Mouse (Mus musculus): Measurements from ENCODE around the gene Eps15.

Gene Eps15

DNA sequence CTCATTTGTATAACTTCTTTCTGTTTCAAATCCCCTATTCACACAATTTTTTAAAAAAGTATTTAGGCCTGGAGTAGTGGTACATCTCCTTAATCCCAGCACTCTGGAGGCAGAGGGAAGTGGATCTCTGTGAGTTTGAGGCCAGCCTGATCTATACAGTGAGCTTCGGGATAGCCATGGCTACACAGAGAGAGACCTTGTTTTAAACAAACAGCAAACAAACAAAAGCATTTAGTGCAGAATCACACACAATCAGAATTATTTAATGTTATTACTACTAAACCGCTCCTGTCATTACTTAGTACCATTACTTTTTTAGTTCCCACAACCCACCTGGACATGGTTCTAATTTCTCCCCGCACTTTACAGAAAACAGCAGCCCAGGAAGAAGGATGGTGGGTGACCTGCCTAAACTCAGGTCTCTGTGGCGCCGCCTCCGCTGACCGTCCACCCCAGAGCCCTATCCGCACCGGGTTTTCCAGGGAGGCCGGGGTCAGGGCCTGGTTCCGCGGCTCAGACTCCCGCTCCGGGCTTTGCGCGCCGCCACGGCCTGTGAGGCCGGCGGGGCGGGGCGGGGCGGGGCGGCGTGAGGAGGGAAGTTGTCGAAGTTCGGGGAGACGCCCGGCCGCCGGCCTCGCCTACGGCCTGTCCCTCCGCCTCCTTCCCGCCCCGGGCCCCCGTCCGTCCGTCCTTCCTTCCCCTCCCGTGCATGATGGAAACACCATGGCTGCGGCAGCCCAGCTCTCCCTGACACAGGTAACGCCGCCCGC is at the start of gene Eps15:
Gene Eps15, plus strand, starts transcription at position 580 of the 770 bp plus-strand sequence.
- peak; percentile 93 for DNase-seq (ENCODE audit: low read depth, low spot score)

DNA sequence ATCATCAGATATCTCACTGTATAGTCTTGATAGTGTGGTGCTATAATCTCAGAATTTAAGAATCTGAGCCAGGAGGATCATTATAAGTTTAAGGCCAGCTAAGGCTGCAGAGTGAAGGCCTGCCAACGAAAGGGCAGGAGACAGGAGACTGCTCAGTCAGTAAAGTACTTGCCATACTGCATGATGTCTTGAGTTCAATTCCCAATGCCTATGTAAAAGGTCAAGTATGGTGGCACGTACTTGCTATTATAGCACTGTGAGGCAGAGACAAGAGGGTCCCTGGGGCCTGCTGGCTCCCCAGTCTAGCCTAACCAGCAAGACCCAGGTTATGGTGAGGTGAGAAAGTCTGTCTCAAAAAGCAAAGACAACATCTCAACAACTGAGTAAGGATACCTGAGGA is 45.9 kb upstream of the Eps15 start, which contains the start of gene Calr4:
Gene Calr4, plus strand, starts transcription at position 301 of the 400 bp plus-strand sequence.
- no peak for DNase-seq (ENCODE audit: low read depth, low spot score)

DNA sequence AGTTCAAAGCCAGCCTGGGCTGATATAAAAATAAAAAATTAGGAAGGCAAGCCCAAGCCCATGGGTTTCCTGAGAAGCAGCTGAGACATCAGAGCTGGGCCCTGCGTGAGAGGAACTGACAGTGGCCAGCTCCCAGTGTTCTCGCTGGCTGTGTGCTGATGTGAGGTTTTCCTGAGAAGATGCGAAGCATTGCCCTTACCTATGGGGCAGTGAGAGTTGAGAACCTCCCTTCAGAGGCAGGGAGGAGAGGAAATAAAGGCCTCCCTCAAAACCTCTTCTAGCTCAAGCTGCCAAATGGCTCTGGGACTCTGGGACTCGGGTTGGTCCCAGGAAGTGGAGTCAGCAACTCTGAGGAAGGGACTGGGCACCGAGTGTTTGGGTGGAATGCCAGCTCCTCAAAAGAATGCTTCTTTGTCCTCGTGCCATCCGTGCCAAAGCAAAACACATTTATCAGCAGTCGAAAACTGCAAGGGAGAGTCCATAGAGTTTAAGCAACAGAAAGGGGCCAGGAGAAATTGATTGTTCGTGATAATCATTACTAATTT is 45.2 kb upstream of the Eps15 start:
- DNase-seq (ENCODE audit: low read depth, low spot score), result no peak

DNA sequence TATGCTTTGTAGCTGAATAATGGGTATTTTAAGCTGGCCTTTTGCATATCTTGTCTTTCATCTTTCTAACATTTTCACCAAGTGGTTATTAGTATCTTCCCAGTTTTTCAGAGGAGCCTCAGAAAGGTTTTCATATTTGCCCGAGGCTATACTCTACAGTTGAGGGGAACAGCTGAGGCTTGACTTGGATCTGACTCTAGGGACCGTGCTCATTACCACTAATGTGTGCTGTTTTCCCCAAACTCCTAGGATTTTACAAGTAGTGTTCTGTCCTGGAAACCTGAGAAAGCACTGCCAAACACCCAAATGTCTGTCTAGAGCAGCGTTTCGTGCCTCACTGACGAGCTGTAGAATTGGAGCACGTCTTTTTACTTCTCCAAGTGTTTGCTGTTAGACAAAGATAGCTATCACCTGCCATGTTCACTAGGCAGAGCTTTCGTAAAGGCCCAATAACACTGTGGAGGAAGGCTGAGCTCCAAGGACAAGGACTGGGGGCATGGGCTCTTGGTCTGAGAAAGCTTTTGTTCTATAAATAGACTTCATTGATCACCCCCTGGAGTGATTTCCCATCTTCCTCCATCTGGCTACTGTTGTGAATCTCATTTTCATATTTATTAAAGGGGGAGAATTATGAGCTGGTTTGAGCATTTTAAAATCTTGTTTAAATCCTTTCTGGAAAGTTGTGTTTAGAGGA is 43.7 kb upstream of the Eps15 start:
- DNase-seq (ENCODE audit: low read depth, low spot score), result no peak

DNA sequence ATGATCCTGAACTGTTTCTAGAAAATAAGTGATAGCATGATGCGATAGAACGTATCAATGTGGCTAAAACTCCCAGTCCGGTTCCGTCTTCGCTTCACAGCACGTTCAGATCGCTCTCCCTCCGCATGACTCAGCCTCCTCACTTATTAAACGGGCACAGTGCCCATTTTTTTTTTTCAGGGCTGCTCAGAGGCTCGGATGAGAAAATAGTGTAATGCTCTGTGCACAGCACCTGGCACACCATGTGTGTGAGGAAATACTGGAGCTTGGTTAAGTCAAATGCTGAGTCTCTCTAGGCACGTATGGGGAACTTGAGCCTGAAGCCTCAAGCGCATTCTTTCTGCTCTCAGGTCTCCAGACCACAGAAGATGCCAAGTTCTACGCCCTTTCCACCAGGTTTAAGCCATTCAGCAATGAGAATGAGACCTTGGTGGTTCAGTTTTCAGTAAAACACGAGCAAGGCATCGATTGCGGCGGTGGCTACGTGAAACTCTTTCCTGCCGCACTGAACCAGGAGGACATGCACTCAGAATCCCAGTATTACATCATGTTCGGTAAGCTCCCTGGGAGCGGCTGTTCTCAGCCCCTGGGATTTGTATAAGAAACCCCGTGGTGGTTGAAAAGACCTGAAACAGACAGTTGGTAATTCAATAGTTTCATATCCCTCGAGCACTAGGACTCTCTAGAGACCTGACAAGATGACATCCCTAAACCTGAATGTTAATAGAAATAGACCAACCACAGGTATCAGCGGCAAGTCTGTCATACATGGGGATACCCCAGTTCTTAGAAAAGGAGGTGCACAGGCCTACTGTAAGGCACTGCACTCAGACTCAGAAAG is 41.4 kb upstream of the Eps15 start:
- DNase-seq (ENCODE audit: low read depth, low spot score), result no peak

DNA sequence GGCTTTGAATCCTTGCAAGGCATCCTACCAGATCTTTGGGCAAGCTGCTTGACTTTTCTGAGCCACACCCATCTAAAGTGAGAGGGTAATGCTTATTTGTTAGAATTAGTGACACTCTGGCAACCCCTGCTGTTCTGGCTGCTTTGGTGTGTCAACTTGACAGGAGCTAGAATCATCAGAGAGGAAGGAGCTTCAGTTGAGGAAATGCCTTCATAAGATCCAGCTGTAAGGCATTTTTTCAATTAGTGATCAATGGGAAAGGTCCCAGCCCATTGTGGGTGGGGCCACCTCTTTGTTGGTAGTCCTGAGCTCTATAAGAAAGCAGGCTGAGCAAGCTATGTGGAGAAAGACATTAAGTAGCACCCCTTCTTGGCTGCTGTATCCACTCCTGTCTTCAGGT is 38.8 kb upstream of the Eps15 start:
- no peak for DNase-seq (ENCODE audit: low read depth, low spot score)

DNA sequence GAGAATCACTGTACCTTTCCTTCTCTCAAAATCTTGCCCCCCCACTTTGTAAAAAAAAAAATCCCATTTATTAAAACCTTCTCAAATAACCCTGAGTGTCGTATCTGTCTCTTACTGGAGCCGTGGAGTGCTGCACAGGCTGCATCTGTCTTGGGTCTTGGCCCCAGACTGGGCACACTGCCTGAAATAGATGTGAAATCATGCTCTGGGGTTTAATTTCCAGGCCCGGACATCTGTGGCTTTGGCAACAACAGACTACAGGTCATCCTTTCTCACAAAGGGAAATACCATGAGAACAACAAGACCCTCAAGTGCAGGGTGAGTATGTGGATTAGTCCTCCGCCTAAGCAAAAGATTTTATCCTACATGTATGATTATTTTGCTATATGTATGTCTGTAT is 38.1 kb upstream of the Eps15 start:
- DNase-seq (ENCODE audit: low read depth, low spot score), result no peak

DNA sequence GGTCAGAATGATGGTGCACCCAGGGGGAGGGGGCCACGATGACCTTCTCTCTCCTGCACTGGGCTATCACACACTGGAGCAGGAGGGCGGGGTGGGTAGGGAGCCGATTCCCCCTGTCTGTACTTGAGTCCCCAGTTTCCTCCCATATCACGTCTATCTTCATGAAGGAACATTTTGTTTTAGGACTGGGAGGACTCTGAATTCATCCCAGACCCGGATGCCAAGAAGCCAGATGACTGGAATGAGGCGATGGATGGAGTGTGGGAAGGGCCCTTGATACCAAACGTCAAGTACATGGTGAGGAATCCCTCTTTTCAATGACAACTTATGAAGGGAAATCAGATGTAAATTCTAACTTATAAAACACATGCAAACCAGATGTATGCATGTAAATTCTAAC is 35.6 kb upstream of the Eps15 start:
- DNase-seq (ENCODE audit: low read depth, low spot score), result no peak

DNA sequence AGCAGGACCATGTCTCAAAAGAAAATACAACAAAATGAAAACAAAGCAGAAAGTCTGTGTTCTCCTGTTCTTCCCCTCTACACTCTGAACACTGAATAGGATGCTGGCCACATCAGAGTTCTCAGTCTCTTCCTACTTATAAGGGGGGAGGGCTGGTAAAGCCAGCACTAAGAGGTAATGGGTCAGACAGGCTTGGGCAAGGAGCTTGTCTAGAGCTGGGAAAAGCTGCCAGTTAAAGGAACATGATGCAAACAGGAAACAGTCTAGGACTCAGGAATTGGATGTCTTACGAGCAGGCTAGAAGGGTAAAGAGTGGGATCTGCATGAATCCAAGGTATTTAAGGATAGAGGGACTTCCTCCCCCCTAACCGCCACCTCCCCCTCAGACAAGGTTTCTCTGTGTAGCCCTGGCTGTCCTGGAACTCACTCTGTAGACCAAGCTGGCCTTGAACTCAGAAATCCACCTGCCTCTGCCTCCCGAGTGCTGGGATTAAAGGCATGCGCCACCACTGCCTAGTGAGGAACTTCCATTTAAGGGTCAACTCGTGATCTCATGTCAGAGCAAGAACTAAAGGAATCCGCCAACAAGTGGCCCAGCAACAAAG is 35.0 kb upstream of the Eps15 start:
- no peak for DNase-seq (ENCODE audit: low read depth, low spot score)

DNA sequence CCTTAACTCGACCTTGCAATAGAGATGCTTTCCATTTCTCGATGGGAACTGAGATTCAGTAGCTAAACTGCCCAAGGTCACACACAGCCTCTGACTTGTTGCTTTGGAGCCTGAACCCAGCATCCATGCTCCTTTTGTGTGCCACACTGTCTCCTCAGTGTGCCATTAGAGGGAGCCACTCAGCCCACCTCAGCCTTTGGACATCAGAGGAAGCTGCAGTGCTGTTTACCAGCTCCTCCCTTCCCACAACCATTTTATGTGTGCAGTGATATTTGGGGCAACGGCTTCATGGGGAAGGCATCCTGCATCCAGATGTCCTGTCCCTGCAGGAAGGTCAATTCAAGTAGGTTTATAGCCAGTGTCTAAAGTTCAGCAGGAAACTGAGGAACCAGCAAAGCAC is 28.5 kb upstream of the Eps15 start:
- DNase-seq (ENCODE audit: low read depth, low spot score), result peak; percentile 70

DNA sequence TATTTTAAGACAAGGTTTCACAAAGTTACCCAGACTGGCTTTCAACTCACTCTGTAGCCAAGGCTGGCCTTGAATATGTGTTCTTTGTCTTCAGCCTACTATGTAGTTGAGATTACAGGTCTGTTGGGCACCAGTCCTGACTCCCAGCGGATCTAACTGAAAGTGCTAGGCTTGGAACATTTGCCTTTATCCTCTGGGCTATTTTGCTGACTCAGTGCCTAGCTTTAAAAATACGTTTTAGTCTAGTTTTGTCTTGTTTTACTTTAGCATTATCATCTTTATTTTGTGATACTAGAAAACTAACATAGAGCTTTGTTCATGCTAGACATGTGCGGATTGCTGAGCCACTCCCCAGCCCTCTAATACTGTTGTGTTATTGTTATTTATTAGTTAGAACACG is 27.9 kb upstream of the Eps15 start:
- DNase-seq (ENCODE audit: low read depth, low spot score), result no peak

DNA sequence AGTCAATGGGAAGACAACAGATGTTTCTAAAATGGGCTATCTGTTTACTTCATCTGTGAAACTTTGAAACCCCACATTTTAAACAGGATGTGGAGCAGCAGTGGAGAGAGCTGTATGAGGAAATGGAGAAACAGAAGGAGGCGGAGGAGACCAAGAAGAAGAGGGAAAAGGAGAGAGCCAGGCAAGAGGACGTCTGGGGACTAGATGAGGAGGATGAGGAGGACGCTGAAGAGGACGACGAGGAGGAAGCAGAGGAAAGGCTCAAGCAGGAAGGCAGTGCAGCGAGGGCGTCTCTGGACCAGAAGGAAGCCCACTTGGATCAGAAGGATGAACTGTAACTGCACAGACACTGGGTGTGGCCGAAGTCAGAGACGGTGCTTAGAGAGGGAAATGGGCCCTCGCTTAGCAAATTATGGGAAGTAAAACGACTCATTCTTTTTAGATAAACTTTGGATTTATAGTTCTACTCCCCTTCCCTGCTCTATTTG is 26.4 kb upstream of the Eps15 start:
- DNase-seq (ENCODE audit: low read depth, low spot score), result no peak

DNA sequence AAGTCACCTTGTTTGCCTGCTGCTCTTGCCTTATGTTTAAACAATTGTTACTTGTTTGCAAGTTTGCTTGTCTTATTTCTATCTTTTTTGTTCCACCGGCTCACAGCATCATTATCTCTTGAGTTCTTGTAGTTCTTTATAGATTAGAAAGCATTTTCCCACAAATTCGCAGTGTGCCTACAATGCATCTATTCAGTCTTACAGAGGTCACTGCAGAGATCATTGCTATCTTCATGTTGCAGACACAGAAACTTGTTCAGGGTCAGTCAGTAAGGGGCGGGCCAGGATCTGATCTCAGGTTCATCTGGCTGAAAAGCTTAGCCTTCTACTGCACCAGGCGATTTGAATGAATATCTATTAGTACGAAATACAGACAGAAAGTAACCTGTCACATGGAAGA is 25.6 kb upstream of the Eps15 start:
- no peak for DNase-seq (ENCODE audit: low read depth, low spot score)

DNA sequence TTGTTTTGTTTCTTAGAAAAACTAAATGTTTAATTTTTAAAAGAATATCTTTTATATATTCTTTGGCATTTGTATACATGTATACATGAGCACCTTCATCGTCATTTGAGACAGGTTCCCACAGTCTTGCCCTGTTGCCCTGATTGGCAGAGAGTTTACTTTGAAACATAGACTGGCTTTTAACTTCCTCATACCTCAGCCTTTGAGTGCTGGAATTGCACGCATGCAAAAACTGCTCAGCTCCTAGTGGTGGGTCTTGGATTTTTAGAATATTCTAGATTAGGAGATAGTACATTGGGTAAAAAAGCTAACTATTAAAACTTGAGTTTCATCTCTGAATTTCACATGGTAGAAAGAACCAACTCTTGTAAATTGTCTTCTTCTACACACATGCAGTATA is 24.7 kb upstream of the Eps15 start:
- DNase-seq (ENCODE audit: low read depth, low spot score), result no peak

DNA sequence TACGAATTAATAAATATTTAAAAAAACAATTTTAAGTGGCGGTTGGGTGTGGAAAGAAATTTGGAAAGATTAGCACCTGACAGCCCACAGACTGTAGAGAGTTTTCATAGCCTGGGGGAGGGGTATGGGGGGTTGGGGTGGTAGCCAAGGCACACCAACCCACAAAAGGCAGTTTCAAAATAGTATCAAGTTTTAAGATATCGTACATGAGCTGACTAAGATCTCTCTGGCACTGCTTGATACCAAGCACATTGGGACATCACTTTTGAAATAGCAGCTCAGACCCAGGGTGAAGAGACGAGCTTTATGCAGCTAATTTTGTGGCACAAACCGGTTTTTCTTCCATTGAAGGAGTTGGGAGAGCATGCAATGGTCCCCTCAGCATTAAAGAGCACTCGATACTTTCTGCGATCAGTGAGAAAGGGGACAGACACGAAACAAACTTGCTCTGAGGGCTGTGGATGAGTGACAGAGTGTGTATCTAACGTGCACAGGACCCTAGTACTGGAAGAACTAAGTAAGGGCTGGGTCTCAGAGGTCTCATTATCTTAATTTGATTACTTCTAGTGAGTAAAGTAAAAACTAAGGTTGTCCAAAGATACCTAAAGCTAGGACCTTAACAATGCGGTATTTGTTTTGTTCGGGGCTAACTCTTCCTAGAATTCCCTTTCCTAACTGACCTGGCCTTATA is 24.2 kb upstream of the Eps15 start:
- no peak for DNase-seq (ENCODE audit: low read depth, low spot score)

DNA sequence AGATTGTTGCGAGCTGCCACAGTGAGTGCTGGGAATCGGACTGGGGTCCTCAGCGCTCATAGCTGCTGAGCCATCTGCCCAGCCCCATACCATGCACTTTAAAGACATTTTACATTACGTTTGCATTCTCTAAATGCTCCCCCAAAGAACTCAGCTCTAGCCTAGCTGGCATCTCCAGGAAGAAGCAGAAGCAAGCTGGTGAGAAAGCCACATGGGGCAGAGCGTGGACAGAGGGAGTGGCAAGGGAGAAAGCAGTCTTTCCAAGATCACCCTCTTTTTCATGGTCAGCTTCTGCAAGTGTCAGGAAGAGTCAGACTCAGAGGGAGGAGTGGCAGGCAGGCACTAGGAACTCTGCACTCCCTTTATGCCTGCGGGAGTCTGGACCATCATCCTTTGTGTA is 23.3 kb upstream of the Eps15 start:
- no peak for DNase-seq (ENCODE audit: low read depth, low spot score)

DNA sequence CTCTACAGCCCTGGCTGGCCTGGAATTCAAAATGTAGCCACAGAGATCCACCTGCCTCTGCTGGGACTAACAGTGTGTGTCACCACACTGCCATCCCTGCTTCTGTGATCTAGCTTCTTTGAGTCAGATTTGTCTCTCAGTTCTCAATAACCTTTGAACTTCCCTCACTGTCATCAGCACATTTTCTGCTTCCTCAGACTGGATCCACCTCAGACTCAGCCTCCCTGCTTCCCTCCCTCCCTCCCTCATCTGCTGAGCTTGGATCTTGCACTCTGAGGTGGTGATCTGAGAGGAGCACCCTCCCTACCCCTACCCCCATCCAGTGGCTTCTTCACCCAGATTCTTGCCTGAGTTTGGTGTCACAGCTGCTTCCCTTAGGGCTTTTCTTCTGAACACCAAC is 22.4 kb upstream of the Eps15 start:
- no peak for DNase-seq (ENCODE audit: low read depth, low spot score)

DNA sequence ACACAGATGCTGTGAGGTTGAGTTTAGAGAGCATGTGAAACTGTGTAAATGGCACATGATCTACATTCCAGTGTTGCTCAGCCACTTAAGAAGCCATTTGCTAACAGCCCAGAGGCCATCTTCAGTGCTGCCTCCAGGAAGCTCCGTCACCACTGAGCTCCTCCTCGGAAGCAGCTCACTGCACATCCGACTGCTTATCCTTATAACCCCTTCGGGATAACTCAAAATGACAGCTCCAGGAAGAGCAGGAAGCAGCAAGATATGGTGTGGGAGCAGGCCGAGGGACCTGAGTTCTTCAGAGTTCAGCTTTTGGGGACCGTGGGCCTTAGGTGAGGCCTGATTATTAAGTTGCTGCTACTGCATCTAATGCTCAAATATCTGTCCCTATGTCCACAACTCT is 18.0 kb upstream of the Eps15 start:
- DNase-seq (ENCODE audit: low read depth, low spot score), result no peak

DNA sequence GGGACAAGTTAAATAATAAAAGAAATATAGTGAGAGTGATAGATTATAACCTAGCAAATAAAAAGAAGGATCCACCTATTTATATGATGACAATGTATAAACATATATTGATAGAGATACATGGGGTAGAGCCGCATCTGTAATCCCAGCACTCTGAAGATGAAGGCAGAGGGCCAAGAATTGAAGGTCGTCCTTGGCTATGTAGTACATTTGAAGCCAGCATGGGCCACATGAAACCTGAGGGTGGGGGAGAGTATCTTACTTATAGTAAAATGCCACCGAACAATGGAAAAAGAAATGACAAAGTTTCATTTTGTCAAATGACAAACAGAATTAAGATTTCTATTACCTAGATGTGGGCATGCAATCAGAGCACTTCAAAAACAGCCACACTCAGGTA is 14.0 kb upstream of the Eps15 start:
- no peak for DNase-seq (ENCODE audit: low read depth, low spot score)

DNA sequence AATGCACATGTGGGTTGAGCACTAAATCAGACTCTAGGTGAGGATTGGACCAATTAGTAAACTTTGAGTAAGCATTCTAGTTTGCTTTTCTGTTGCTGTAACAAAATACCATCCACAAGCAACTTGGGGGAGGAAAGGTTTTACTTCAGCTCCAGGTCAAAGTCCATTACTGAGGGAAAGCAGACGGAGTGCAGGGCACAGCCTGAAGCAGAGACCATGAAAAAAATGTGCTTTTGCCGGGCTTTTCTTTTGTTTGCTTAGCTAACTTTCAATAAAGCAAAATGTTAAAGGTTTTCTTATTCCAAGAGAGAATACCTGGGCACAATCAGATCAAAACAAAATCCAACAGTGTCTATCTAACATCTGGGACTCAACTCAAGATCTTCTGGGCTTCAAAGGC is 13.3 kb upstream of the Eps15 start:
- DNase-seq (ENCODE audit: low read depth, low spot score), result no peak

DNA sequence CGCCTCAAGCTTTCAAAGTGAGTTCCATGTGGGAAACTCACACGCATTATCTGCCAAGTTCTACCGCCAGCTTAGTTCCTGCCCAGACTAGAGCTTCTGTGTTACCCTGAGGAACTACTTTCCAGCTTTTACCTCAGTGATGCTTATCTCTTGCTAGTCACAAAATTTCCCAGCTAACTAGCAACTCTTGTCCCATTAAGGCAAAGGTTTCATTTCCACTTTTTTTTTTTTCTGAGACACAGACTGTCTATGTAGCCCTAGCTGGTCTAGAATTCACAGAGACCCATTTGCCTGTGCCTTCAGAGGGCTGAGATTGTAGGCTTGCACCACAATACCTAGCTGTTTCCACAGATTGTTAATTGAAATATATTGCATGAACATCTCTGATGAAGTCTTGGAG is 12.6 kb upstream of the Eps15 start:
- no peak for DNase-seq (ENCODE audit: low read depth, low spot score)

Data from CD4-positive, CD25-positive, alpha-beta regulatory T cell, adult 2 months (primary cell).